Mouse (Mus musculus) ovary, postnatal 36 days (tissue): ENCODE data around the gene H2-Q6.
"Not testable (repeated sequence)": the region's sequence is repeated elsewhere in the genome, so short reads cannot be mapped to it uniquely, and the experiment has no call there.

Experiments used
- DNase-seq: peaks from one replicate; pipeline ENCODE4 v3.0.0; 2022; ENCODE audit warnings: low spot score, mixed read lengths

H2-Q6 gene

DNA sequence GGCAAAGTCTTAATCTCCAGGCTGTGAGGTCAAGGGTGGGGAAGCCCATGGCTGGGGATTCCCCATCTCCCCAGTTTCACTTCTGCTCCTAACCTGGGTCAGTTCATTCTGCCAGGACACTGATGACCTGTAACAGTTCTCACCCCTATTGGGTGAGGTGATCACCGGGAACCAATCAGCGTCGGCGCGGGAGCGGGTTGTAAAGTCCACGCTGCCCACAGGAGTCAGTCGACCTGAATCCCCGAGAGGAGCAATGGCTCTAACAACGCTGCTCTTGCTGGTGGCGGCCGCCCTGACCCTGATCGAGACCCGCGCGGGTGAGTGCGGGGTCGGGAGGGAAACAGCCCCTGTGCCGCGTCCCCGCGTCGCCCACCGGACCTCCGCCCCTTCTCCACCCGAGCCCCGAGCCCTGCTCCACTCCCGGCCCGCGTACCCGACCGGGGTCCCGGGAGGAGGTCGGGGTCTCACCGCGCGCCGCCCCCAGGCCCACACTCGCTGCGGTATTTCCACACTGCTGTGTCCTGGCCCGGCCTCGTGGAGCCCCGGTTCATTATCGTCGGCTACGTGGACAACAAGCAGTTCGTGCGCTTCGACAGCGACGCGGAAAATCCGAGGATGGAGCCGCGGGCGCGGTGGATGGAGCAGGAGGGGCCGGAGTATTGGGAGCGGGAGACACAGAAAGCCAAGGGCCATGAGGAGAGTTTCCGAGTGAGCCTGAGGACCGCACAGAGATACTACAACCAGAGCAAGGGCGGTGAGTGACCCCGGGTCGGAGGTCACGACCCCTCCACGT, at the start of gene H2-Q6:
Gene H2-Q6 (plus strand): TSS at position 227 of the 793 bp plus-strand sequence.
- peak; percentile 47 for DNase-seq

- DNase-seq: peak; percentile 88
Observed at GRCm38 (mm10) chr17:35379369-35379728, 45.3 kb upstream of the H2-Q6 start, which contains the start of gene H2-Q4. H2-Q4 (plus strand) TSS chr17:35379617.

DNA sequence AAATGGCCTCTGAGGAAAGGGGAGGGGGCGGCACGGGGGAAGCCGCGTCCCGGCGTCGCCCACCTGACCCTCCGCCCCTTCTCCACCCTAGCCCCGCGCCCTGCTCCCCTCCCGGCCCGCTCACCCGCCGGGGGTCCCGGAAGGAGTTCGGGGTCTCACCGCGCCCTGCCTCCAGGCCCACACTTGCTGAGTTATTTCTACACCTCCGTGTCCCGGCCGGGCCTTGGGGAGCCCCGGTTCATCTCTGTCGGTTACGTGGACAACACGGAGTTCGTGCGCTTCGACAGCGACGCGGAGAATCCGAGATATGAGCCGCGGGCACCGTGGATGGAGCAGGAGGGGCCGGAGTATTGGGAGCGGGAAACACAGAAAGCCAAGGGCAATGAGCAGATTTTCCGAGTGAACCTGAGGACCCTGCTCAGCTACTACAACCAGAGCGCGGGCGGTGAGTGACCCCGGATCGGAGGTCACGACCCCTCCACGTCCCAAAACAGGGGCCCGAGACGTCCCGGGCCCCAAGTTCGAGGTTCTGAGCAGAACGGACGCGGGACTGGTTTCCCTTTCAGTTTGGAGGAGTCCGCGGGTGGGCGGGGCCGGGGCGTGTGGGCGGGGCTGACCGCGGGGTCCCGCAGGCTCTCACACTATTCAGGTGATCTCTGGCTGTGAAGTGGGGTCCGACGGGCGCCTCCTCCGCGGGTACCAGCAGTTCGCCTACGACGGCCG, 44.8 kb upstream of the H2-Q6 start:
- peak; percentile 37 for DNase-seq

GRCm38 (mm10) chr17:35389796-35390195, 34.9 kb upstream of the H2-Q6 start:
- DNase-seq: not testable (repeated sequence)

DNA sequence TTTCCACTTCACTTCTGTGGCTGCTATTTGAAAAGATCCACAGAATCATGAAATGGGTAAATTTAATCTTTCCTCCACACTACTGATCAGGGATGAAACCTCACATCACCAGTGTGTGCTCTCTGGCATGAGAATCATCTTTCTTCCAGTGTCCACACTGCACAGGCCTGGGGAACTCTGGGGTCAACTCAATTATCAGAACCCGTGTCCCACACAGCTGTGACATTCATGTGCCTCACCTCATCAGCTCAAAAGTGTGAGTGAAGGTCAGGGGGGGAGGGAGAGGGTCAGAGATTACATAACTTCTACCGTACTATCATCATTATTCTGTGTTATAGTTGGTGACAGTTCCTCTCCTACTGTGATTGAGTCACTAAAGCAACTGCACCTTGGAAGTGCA, 32.0 kb upstream of the H2-Q6 start:
- not testable (repeated sequence) for DNase-seq

DNA sequence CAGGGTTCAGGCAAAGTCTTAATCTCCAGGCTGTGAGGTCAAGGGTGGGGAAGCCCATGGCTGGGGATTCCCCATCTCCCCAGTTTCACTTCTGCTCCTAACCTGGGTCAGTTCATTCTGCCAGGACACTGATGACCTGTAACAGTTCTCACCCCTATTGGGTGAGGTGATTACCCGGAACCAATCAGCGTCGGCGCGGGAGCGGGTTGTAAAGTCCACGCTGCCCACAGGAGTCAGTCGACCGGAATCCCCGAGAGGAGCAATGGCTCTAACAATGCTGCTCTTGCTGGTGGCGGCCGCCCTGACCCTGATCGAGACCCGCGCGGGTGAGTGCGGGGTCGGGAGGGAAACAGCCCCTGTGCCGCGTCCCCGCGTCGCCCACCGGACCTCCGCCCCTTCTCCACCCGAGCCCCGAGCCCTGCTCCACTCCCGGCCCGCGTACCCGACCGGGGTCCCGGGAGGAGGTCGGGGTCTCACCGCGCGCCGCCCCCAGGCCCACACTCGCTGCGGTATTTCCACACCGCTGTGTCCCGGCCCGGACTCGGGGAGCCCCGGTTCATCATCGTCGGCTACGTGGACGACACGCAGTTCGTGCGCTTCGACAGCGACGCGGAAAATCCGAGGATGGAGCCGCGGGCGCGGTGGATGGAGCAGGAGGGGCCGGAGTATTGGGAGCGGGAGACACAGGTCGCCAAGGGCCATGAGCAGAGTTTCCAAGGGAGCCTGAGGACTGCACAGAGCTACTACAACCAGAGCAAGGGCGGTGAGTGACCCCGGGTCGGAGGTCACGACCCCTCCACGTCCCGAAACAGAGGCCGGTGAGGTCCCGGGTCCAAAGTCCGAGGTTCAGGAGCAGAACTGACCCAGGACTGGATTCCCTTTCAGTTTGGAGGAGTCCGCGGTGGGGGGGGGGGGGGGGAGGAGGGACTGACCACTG, 30.5 kb upstream of the H2-Q6 start:
- DNase-seq: not testable (repeated sequence)

DNA sequence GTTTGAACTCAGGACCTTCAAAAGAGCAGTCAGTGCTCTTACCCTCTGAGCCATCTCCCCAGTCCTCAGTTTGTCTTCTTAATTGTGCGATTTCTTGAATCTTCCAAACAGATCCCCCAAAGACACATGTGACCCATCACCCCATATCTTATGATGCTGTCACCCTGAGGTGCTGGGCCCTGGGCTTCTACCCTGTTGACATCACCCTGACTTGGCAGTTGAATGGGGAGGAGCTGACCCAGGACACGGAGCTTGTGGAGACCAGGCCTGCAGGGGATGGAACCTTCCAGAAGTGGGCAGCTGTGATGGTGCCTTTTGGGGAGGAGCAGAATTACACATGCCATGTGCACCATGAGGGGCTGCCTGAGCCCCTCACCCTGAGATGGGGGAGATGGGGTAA, 27.7 kb upstream of the H2-Q6 start:
- DNase-seq: not testable (repeated sequence)

GRCm38 (mm10) chr17:35413057-35413456, 11.6 kb upstream of the H2-Q6 start:
- DNase-seq: not testable (repeated sequence)

- DNase-seq: not testable (repeated sequence)
Observed at GRCm38 (mm10) chr17:35415273-35416129, 9.1 kb upstream of the H2-Q6 start.

DNA sequence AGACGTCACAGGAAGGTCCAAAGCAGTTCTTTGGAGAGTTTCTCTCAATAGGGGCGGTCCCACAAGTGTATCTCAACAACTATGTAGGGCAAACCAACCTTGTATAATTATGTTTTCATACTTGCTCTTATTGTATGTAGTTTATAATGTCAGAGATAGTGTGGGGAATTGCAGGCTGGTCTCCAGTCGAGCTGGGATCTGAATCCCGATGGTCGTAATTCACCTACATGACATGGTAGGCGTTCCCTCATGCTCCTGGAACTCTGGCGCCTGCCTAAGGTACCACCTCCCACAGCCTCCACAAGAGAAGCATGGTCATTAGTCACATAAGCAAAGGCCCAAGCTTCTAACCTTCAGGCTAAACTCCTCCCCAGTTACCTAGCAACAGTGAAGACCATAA, 5.9 kb upstream of the H2-Q6 start:
- no peak for DNase-seq

DNA sequence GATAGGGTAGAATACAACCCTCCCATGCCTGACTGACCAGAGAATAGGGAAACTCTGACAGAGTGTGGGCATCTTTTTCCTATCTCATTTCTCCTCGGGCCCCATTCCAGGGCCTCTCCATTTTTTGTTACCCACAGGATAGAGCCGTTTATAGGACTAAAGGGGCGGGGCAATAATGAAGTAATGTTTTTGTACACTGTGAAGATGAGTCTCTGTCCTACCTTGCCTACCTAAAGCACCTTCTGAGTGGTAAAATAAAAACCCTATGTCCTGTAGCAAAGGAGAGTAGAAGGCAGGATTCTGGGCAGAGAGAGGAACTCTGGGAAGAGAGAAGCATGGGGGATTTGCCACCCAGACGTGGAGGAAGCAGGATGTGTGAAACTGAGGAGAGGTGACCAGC, 5.1 kb upstream of the H2-Q6 start:
- not testable (repeated sequence) for DNase-seq

DNA sequence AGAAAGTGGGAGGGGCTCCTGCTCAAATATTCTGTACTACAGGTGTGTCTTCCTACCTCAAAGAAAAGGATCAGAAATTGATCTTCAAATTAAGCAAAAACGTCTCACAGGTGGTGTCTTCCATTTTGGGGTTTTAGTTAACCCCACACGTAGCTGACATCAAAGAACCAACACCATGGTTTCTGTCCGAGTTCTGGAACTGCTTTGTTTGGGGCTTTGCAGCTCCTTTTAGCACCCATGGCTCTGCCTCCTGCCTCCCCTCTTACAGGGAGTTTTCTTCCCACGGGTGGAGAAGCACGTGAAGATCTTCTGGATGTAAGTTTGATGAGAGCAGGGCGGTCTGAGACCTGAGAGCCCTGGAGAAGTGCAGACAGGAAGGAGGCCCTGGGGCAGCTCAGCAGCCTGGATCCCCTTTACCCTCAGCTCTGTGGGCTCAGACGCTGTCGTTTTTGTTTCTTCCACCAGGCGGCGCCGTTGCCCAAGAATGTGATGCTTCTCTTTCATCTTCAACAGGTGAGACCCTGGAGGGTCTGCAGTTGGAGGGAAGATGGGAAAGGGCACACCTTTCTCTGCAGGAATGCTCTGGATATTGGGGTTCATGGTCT, 4.3 kb upstream of the H2-Q6 start:
- DNase-seq: not testable (repeated sequence)

- not testable (repeated sequence) for DNase-seq
Observed at GRCm38 (mm10) chr17:35421331-35421730, 3.3 kb upstream of the H2-Q6 start.

DNA sequence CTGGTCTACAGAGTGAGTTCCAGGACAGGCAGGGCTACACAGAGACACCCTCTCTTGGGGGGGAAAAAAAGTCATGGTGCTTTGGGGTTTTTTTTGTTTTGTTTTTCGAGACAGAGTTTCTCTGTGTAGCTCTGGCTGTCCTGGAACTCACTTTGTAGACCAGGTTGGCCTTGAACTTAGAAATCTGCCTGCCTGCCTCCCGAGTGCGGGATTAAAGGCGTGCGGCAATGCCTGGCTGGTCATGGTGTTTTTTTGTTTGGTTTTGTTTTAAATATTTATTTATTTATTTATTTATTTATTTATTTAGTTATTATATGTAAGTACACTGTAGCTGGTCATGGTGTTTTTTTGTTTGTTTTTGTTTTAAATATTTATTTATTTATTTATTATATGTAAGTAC, 2.3 kb upstream of the H2-Q6 start:
- DNase-seq: not testable (repeated sequence)

- DNase-seq: not testable (repeated sequence)
Observed at GRCm38 (mm10) chr17:35423131-35423810, 1.4 kb upstream of the H2-Q6 start.

GRCm38 (mm10) chr17:35424106-35424505, 544 bp upstream of the H2-Q6 start:
- not testable (repeated sequence) for DNase-seq

- DNase-seq: peak; percentile 14
Observed at GRCm38 (mm10) chr17:35425474-35425873, 824 bp downstream of the H2-Q6 start.

DNA sequence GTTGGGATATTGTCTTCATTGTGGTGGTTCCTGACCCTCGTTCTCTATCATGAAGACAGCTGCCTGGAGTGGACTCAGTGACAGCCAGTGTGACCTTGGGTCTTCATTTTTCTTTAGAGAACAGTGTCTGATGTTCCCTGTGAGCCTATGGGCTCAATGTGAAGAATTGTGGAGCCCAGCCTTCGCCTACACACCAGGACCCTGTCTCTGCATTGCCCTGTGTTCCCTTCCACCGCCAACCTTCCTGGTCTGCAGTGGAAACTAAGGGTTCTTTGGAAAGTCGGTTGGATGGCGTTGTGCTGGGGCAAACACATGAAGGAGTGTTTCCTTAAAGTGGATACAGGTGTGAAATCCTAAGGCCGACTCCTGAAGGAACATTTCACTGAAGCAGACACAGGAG, 4.2 kb downstream of the H2-Q6 start:
- not testable (repeated sequence) for DNase-seq

GRCm38 (mm10) chr17:35430671-35431070, 6.0 kb downstream of the H2-Q6 start:
- DNase-seq: not testable (repeated sequence)

- peak; percentile 2 for DNase-seq
Observed at GRCm38 (mm10) chr17:35432167-35432566, 7.5 kb downstream of the H2-Q6 start.
